Mouse (Mus musculus) heart, adult 18-20 months (tissue): ENCODE data around the gene Fam13c. TPM values are rescaled to one million over a fixed set of nuclear protein-coding genes. Genes with fewer than 3 reads are reported as not detected.

Source experiments
- DNase-seq, 2 experiments: peaks; one replicate each; pipeline ENCODE4 v3.0.0; 2021 to 2022; ENCODE audit warnings: mixed read lengths in 1 of 2
- total RNA-seq, 2 experiments: library from RNA; stranded (reverse); gene quantifications; 2 replicates each; pipeline ENCODE4 v1.2.3; 2021

Gene Fam13c
- total RNA-seq, 2 experiments from 2014 or later: 3.9 to 5.3 TPM

DNA sequence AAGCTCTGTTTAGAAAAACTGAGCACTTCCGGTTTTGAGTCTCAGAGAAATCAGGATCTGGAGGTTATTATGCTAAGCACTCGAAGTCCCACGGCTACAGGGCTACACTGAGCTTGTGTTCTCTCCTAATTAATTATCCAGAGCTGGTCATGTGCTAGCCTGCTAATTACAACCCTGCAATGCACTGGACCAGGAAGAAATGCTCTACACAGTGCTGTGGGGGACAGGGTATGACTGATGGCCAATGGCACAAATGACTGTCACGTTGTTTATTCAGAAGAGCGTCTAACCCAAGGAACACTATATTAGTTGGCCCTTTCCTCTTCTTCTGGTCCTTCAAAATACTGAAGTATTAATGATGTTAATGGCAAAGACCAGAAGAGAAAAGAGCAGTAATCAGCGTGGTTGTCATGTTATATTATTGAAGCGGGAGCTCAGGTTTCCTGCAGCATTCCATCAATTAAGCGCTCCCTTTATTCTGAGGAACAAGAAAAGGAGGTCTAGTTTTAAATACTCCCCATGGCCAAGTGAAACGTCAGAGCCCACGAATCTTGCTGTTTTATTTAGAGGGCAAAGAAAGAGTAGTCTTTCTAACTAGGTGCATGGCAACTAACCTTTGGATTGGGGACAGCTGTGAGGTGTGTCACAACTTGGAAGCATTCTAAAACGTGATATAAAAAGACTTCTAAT is 18.4 kb downstream of the Fam13c start:
- DNase-seq: no peak

DNA sequence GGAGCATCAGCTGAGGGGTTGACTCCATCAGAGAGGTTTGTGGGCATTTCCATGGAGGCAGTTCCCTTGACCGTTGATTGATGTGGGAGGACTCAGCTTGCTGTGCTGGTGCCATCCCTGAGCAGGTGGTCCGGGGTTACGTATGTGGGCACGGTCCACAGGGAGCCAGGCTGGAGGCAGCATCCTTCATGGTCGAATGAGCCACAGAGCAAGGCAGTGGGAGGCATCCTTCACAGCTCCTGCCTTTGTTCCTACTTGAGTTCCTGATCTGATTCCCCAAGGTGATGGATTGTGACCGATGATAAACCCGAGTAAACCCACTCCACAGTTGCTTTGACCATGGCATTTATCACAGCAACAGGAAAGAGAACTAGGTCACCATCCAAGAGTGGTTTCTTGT is 25.4 kb downstream of the Fam13c start:
- no peak for DNase-seq

DNA sequence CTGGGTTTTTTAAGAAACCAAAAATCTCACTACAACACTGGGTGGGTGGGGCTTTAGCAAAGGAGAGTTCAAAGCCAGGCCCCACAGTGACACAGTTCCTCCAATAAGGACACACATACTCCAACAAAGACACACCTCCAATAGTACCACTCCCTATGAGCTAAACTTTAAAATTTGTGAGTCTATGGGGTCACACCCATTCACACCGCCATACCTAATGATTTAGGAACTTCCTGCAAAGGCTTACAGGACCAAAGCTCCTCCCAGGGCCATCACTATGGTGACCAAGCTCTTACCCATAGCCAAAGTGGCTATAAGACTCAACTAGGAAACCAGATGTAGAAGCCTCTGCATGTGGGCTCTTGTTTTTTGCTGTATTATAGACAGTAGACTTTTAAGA is 30.6 kb downstream of the Fam13c start:
- no peak for DNase-seq

DNA sequence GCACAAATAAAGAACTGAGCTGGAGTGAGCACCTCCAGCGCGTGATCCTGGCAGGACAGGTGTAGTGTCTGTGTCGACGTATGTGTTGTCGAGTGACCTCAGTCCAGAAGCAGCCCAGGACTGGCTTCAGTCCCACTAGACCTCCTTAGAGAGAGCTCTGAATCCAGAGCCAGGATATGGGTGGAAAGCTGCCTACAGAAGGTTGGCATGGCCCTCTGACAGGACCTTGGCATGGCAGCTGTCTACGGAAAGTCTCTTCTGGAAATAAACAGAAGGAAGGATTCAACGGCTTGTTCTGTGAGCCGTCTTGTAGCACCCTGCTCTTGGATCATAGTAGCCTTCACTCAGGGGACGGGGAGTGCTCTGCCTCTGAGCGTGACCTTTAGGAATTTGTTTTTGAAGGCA is 37.5 kb downstream of the Fam13c start:
- DNase-seq: peak; percentile 62 to 83

DNA sequence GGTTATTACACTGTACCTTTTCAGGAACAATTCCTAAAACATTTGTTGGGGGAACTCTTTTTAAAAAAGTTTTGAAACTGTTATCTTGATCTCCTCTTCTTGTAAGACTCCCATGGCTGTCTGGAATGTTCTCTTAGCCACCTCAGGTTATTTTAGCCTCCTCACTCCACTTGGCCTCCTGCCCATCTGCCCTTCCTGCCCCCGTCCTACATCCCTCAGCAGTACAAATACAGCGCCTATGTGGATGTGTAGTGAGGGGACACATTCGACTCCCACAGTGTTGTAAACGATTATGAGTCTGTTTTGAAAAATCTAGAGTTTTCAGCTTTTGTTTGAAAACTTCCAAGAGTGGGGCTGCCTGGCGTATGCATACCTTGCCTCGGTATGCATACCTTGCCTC is 43.5 kb downstream of the Fam13c start:
- DNase-seq: peak in 1 of 2 experiments; percentile 46

DNA sequence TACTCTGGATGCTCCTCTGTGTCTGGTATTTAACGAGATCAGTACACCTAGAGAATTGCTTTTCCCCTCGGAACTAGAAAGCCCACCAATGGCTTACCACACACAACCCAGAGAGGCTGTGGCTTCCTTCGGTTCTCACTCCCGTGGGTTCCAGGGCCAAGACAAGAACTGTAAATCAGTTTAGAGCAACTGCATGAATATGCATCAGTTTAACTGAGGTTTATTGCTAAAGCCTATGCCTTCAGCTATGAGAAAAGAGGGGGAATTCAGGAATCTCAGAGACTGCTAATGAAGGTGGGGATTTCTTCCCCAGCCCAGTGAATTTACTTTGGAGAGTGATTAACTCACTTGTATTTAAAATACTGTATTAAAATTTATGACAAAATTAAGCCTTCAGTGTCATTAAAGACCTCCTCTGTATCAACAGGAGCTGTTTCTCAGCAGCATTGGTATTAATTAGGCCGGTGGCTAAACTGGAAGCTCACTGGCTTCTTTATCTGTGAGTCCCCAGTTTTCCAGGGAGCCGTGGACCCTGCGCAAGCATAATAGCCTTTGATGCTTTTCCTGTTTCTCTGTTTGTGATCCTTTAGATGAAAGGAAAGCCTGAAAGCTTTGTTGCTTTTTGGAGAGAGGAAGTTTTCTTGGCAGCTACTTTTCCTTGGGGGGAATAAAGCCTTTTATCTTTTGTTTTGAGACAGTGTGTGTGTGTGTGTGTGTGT is 44.4 kb downstream of the Fam13c start:
- peak in 1 of 2 experiments; percentile 30 for DNase-seq

DNA sequence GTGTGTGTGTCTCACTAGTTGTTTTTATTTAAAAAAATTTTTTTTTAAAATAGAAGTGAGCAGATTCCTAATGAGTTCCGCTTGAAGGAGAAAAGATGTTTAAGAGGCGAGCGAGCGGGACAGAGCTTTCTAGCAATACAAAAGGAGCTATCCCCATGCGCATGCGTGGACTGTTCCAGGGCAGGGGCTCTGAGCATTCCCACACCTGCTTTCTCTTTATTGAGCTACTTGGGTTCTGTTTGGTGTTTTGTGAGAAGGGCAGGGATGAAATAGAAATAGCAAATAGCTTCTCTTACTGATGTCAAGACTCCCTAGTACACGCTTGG is 45.0 kb downstream of the Fam13c start:
- DNase-seq: no peak

DNA sequence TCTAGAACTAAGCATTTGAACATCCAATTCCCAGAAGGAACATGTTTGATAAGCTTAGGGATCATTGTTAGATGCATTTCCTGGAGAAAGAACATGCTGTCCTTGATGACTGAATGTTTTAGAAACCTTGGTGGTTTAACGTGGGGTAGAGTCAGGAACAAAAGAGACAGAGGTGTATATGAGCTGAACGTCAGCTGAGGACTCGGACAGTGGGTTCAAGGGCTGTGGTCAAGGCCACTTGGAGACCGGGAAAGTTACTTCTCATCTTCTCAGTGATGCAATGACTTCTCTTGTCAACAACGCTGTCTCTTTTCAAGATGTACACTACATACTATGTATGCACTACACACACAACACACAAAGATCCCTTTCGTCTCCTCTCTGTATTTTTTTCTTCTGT is 46.4 kb downstream of the Fam13c start:
- no peak for DNase-seq

DNA sequence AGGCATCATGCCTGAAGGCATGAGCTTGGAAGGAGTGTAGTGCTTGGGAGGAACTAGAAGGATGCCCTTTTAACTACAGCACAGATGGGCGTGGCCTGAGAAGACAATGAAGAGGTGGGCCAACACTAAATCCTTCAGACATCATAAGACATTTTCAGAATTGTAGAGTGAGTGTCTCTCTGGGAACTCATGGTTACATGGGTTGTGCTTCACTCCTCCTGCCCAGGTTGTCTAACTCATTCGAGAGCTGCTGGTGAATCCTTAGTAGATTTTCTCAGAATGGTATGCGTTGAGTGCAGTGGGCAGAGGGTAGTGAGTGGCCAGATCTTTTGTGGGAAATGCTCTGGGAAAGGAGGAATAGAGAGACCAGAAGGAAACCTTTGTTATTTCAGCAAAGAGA is 53.6 kb downstream of the Fam13c start:
- DNase-seq: no peak

DNA sequence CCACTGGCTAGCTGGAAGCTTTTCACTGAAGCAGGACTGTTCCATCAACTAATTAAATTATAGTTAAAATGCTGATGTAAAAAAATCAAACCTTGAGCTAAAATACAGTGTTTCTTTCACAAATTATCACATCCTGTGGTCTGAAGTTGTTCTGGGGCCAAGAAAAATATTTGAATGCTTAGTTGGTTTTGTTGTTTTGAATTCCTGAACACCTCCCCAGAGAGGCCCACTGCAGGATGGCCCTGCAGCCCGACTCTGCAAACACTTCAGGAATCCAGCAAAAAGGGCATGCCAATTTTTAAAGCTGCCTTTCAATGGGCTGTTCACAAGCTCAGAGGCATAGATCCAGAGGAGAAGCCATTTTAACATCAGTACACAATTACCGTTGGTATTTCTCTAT is 54.2 kb downstream of the Fam13c start:
- peak; percentile 54 to 73 for DNase-seq

DNA sequence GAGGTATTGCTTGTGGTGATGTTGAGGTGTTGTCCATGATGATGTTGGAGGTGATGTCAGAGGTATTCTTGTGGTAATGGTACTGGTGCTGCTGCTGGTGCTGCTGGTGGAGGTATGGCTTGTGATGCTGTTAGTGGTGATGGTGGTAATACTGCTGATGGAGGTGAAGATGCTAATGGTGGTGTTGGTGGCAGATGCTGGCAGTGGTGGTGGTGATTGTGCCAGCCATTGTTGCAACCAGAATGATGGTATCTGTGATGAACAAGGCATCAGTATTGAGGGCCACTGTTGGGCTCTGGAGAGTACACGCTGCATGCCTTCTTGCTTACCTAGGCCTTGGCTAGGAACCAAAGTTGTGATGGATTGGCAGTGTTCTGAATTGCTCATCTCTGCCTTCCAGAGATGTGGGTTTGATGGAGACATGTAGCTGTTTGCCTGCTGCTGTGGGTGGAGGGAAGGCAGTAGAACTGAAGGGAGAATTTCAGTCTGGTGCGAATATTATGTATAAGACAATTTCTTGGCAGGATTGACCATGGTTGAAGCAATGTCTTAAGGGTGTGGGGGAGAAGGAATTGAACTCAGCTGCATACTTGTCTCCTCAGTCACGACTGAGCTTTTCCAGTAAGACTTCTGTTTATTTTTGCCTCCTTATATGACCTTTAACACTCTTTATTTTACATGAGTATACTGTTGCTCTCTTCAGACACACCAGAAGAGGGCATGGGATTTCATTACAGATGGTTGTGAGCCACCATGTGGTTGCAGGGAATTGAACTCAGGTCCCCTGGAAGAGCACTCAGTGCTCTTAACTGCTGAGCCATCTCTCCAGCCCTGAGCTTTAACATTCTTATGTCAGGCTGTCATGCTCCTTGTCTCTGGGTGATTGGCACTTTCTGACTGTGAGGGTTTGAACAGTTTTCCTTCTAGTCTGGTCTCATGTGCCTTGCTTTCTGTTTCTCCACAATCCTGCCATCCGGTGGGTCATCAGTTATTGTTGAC is 55.1 kb downstream of the Fam13c start:
- DNase-seq: peak; percentile 27

DNA sequence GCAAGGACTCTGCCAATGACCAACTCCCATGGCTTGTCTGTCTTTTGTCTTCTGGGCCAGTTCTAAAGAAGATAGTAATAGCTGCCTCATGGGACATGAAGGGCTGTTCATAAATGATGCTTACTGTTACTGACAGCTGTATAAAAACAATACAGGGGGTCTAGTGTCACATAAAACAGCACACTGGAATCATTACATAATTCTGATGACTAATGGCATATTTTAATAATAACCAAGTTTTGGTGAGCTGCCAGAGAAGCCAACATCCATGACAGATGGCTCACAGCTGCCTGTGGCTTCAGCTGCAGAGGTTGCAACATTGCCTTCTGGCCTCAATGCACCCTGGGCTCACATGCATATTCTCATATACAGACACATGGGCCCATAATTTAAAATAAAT is 56.7 kb downstream of the Fam13c start:
- peak; percentile 78 to 81 for DNase-seq

DNA sequence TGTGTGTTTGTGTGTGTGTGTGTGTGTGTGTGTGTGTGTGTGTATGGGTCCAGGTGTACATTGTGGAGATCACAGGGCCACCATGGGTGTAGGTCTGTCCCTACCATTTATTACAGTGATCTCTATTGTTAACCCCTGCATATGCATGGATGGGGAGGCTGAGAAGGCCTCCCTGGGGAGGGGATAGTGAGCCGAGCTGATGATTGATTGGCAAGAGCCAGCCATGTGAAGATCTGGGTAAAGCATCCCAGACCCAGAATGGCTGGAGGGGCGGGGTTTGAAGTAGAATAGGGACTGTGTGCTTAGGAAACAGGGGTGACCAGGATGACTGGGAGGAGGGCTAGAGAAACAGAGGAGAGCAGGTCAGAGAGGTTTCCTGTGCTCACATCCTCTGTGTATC is 58.0 kb downstream of the Fam13c start:
- no peak for DNase-seq

DNA sequence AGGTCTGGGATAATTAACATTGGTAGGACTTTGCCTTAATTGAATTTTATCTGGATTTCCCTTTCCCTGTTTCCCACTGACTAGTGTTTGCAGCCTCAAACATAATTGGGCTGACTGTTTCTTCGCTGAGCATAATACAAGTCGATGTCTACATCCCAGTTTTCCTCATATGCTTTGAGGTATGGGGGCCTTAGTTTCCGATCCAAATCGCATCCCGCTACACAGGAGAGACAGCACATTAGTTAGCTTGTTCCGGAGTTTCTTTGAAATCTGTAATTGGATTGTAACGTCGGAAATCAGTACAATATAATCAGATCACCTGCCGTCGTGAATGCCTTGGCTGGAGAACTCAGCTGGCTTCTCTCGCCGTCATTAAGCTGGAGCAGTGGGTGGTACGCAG is 59.0 kb downstream of the Fam13c start:
- no peak for DNase-seq

DNA sequence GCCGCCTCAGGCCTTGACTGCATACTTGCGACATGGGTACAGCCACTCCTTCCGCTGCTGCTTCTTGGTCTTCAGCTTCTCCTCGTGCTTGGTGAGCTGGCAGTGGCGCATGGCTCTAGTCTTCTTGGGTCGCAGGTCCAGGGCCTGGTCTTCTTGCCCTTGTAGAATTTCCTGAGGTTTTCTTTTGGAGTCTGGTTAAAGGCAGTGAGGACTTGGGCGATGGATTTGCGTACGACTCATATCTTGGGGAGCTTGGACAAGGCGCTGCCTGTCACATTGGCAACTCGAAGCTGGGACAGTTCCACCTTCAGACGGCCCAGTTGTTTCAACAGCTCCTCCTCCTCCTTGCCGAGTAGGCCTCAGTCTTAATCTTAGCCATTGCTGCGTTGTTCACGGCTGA is 64.6 kb downstream of the Fam13c start:
- DNase-seq: no peak

DNA sequence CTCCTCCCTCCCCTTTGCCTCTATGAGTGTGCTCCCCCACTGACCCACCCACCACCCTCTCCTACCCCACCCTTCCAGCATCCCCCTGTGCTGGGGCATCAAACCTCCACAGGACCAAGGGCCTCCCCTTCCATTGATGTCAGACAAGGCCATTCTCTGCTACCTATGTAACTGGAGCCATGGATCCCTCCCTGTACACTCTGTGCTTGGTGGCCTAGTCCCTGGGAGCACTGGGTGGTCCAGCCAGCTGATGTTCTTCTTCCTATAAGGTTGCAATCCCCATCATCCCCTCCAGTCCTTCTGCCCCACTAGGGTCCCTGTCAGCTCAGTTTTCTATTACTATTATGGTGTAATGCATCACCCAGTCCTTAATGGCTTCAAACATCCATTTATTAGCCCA is 65.1 kb downstream of the Fam13c start:
- DNase-seq: no peak

DNA sequence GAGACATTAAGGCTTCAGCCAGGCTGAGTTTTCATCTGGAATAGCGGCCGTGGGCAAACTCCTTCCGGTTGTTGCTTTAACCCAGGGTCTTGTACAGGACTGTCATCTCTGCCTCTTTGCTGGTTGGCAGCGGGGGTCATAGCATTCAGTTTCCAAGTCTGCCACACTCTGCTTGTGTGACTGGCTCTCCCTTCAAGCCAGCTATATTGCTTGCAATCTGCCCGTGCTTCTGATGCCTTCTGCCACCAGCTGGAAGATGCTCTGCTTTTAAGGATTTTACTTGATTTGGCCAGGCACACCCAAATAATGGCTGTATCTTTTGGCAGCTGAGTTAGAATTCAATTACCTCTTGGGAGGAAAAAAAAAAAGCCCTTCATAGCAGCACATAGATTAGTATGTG is 65.6 kb downstream of the Fam13c start:
- no peak for DNase-seq

DNA sequence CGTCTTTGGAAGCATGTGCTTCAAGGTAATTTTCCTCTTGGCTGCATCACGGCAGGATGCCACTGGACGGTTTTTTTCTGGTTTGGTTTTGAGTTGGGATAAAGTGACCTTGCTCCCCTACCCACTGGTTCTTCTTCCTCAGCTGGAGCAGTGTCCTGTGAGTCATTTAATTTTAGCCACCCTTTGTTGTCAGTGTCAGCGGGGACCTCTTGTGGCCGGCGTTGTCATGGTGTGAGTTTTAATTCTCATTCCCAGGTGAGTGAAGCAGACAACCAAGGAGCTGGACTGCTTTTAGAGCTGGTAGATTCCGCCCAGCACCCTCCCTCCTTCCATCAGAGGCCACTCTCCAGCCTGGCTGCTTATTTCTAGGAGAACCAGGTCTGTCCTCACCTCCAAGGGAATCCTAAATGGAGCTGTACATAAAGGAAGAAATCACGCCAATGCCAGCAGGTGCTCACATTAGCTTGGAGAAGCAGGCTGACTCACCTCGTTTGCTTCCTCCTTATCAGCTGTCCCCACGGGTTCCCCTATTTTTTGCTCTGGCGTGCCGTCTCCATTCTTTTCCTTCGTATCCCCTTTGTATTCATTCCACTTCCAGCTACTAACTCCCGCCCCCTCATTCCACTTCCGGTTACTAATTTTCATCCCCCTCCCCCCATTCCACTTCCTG is 66.4 kb downstream of the Fam13c start:
- DNase-seq: peak in 1 of 2 experiments; percentile 51

DNA sequence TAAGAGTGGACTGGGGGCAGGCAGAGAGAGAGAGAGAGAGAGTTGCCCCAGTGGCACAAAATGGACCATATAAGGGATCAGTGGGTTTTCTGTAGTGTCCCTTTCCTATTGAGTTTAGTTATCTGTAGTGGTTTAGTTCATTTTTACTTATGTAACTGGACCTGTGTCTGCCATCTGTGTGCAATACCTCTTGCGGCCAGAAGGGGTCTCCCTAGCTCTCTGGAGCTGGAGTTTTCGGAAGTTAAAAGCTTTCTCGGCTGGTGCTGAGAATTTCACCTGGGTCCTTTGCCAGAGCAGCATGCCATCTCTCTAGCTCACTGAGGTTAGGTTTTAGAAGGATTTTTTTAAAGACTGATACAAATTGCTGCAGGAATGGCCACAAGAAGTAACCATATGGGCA is 67.6 kb downstream of the Fam13c start:
- DNase-seq: no peak

DNA sequence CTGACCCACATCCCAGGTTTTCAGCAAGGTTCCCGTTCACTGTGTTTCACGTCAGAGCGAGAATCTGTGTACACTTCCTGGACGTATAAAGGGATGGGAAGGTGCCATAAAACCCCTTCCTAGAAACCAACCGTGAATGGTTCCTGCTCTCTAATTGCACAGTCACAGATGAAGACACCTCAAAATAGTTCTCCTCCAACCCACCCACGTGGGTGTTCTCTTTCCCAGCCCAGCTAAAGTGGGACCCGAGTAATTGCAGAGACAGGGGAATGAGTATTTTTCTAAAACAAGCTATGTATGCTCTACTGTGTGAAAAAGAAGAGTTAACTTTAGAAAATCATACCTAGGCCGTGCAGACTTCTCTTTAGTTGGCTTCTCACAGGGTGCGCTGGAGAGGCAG is 74.6 kb downstream of the Fam13c start:
- DNase-seq: no peak

DNA sequence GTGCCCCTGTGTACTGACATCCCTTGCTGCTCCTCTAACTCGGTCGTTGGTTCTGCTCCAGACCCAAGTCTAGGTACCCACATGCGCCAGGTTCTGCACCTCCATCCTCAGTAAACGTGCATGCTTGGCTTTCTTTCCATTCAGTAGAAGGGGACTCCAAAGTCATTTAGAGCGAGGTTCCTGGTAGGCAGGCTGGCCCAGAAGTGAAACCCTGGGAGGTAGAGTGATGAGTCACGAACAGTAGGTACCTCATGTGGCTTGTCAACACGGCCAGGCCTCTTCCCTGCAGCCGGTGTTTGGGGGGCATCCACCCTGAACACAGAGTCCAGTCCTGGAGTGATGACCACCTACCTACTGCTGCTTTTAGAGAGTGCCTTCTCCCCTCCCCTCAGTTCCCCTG is 76.4 kb downstream of the Fam13c start:
- no peak for DNase-seq

DNA sequence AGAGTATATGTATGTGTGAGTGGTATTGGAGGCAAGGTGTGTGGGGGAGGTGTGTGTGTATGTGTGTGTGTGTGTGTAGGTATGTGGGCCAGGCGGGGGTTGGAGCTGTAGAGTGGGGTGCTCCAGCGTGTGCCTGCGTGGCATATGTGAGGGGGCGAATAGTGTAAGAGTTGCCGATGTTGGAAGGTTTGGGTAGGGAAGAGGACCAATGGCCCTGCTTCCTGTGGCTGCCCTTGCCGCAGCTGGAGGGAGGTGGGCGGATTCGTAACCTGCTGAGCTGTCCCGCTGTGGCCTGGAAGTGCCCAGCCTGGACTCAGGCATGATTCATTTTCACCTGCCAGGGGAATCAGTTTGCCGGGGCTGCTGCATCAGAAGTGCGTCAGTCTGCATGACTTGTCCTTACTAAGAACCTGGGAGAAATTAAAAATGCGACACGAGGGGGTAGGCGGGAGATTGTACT is 79.4 kb downstream of the Fam13c start:
- DNase-seq: no peak
